11 mouse cellular contexts compared by ENCODE assay signal in the genomic region with DNA sequence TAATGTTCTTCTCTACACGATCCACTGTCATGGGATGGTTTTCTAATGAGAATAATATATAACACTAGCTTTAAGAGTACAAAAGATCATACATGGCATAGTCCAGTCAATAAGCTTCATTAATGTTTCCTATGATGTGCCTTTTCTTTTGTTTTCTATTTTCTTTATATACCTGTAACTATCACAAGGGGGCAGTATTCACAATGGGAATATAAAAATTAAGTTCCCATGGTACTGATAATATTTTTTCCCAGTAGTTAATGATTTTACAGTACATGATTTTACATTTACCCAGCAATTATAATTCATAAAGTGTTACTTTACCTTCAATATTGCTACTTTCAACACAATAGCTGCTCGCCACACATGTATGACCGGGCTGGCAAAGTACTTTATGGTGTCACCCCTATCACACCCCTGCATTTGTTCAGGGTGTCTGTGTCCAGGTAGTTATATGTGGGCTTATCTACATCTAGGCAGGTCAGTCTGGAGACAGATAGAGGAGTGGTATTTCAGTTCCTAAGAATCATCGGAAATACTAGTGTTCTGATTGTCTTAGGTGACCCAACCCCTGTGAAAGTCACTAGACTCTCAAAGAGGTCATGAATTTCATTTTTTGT.
DNase-seq lines count a peak whose midpoint lies in the region; ATAC-seq and TF ChIP-seq lines count a peak whose summit lies in the region.
"Had no signal": no experiment of that assay in that cellular context is flagged by ENCODE, and none has a peak within 500 bp of the region (broad histone marks: within the 10 kb centered on the region; RNA-seq: fewer than 3 reads in every experiment).

No protein-coding gene starts in this region.

- H3K4me1 ChIP-seq in heart, postnatal 0 days (ENCODE audit: control insufficient read depth, insufficient read depth), result no peaks in the 10 kb centered on the region
- H3K4me1 ChIP-seq in heart, embryonic 10.5 days, result no peaks in the 10 kb centered on the region
- no peaks in the 10 kb centered on the region for H3K4me1 ChIP-seq in neural tube, embryonic 12.5 days
- H3K4me1 ChIP-seq in neural tube, embryonic 15.5 days, result no peaks in the 10 kb centered on the region
- H3K4me1 ChIP-seq in intestine, embryonic 16.5 days (ENCODE audit: control insufficient read depth, insufficient read depth, low read length), result no peaks in the 10 kb centered on the region

- H3K9me3 ChIP-seq in heart, postnatal 0 days (replicated peaks; ENCODE audit: control insufficient read depth, low read length), result no peaks in the 10 kb centered on the region
- H3K9me3 ChIP-seq in heart, embryonic 10.5 days, result no peaks in the 10 kb centered on the region
- no peaks in the 10 kb centered on the region for H3K9me3 ChIP-seq in neural tube, embryonic 12.5 days
- no peaks in the 10 kb centered on the region for H3K9me3 ChIP-seq in neural tube, embryonic 15.5 days (replicated peaks)
- no peaks in the 10 kb centered on the region for H3K9me3 ChIP-seq in intestine, embryonic 16.5 days (ENCODE audit: control insufficient read depth, low read length)

- ATAC-seq in heart, postnatal 0 days (ENCODE audit: insufficient read depth, low read depth), result no peak
- ATAC-seq in neural tube, embryonic 12.5 days (ENCODE audit: low FRiP score, low read depth), result peak; percentile 29; the same call in 1 of the 2 replicates
- no peak for ATAC-seq in neural tube, embryonic 15.5 days (ENCODE audit: low FRiP score)
- ATAC-seq in monocyte, adult 5-6 weeks (replicated peaks; ENCODE audit: insufficient number of reproducible peaks, low FRiP score, low TSS enrichment, poor library complexity, severe bottlenecking), result no peak
- ATAC-seq in intestine, embryonic 16.5 days, result no peak

- TF ChIP-seq CTCF in heart, postnatal 0 days (IDR thresholded peaks at IDR 0.05; ENCODE audit: low read depth), result peak; percentile 40; the same call in 1 of the 2 replicates

- DNase-seq in heart, postnatal 0 days (ENCODE audit: low spot score), result peak; percentile 13
- no peak for DNase-seq in heart, embryonic 10.5 days (ENCODE audit: low spot score)
- peak; percentile 1 for DNase-seq in c-Kit-positive CD71-positive TER-119-positive erythroid progenitor cells, embryonic 14.5 days (ENCODE audit: low spot score)
- no peak for DNase-seq in gastrocnemius, adult 8-10 months (ENCODE audit: low spot score in 2 of 2)
- DNase-seq: cerebellum, adult 11 months; heart, postnatal 14 days; lung, postnatal 10 days had no signal

- no peak overlapping the region for H3K27ac ChIP-seq in heart, postnatal 0 days (ENCODE audit: low read depth)
- H3K27ac ChIP-seq in heart, embryonic 10.5 days, result no peak overlapping the region
- no peak overlapping the region for H3K27ac ChIP-seq in neural tube, embryonic 12.5 days
- no peak overlapping the region for H3K27ac ChIP-seq in neural tube, embryonic 15.5 days (replicated peaks)
- H3K27ac ChIP-seq in intestine, embryonic 16.5 days (ENCODE audit: low read length), result no peak overlapping the region

- WGBS in heart, postnatal 0 days, result 85% methylated on average over 4 of the region's 4 CpGs
- WGBS in heart, embryonic 10.5 days, result 82% methylated on average over 4 of the region's 4 CpGs
- 93% methylated on average over 4 of the region's 4 CpGs for WGBS in neural tube, embryonic 12.5 days
- WGBS in neural tube, embryonic 15.5 days, result 85% methylated on average over 4 of the region's 4 CpGs
- WGBS in intestine, embryonic 16.5 days, result 88% methylated on average over 4 of the region's 4 CpGs

- H3K4me2 ChIP-seq in heart, postnatal 0 days (ENCODE audit: low read depth, low read length), result no peak overlapping the region
- no peak overlapping the region for H3K4me2 ChIP-seq in neural tube, embryonic 12.5 days (replicated peaks)
- no peak overlapping the region for H3K4me2 ChIP-seq in neural tube, embryonic 15.5 days
- H3K4me2 ChIP-seq in intestine, embryonic 16.5 days (ENCODE audit: low read depth, low read length), result no peak overlapping the region

- H3K27me3 ChIP-seq in heart, postnatal 0 days (ENCODE audit: control insufficient read depth, insufficient read depth, low read length), result no peaks in the 10 kb centered on the region
- H3K27me3 ChIP-seq in heart, embryonic 10.5 days (ENCODE audit: insufficient read depth, poor library complexity, severe bottlenecking), result no peaks in the 10 kb centered on the region
- H3K27me3 ChIP-seq in neural tube, embryonic 12.5 days (replicated peaks), result no peaks in the 10 kb centered on the region
- H3K27me3 ChIP-seq in neural tube, embryonic 15.5 days (replicated peaks), result no peaks in the 10 kb centered on the region
- no peaks in the 10 kb centered on the region for H3K27me3 ChIP-seq in intestine, embryonic 16.5 days (replicated peaks; ENCODE audit: control insufficient read depth, insufficient read depth, low read length)

- no peaks in the 10 kb centered on the region for H3K36me3 ChIP-seq in heart, postnatal 0 days (replicated peaks; ENCODE audit: control insufficient read depth, insufficient read depth, low read length)
- H3K36me3 ChIP-seq in heart, embryonic 10.5 days, result no peaks in the 10 kb centered on the region
- no peaks in the 10 kb centered on the region for H3K36me3 ChIP-seq in neural tube, embryonic 12.5 days
- no peaks in the 10 kb centered on the region for H3K36me3 ChIP-seq in neural tube, embryonic 15.5 days
- no peaks in the 10 kb centered on the region for H3K36me3 ChIP-seq in intestine, embryonic 16.5 days (ENCODE audit: control insufficient read depth, insufficient read depth, low read length)

- no peak overlapping the region for H3K4me3 ChIP-seq in heart, postnatal 0 days (ENCODE audit: low read depth, low read length)
- H3K4me3 ChIP-seq in heart, embryonic 10.5 days, result no peak overlapping the region
- no peak overlapping the region for H3K4me3 ChIP-seq in neural tube, embryonic 12.5 days
- no peak overlapping the region for H3K4me3 ChIP-seq in neural tube, embryonic 15.5 days (replicated peaks)
- H3K4me3 ChIP-seq in intestine, embryonic 16.5 days (ENCODE audit: low read length), result no peak overlapping the region

- H3K9ac ChIP-seq in heart, postnatal 0 days (replicated peaks; ENCODE audit: low read depth, low read length), result no peak overlapping the region
- H3K9ac ChIP-seq in neural tube, embryonic 12.5 days, result no peak overlapping the region
- no peak overlapping the region for H3K9ac ChIP-seq in neural tube, embryonic 15.5 days (replicated peaks)
- H3K9ac ChIP-seq in intestine, embryonic 16.5 days (ENCODE audit: low read depth, low read length), result no peak overlapping the region

- TF ChIP-seq EP300 in heart, postnatal 0 days (IDR thresholded peaks at IDR 0.05; ENCODE audit: low read depth), result no peak

Comparison
In these comparisons a context has a peak if more than half of its experiments do, and no peak if none do; other contexts are left out.
1. DNase-seq: peak in heart, postnatal 0 days (single experiment) and c-Kit-positive CD71-positive TER-119-positive erythroid progenitor cells, embryonic 14.5 days (single experiment); none in heart, embryonic 10.5 days (single experiment) and gastrocnemius, adult 8-10 months (0 of 2).